Mouse (Mus musculus): Measurements from ENCODE around the gene Prim2. TPM values are rescaled to one million over a fixed set of nuclear protein-coding genes. Genes with fewer than 3 reads are reported as not detected.
"Not testable (repeated sequence)": the region's sequence is repeated elsewhere in the genome, so short reads cannot be mapped to it uniquely, and the experiment has no call there.

Prim2 gene
- polyA plus RNA-seq, 1 experiment from 2014 or later: 34.4 TPM

- Histone ChIP-seq H3K9ac (no peak overlapping the region), H3K4me3 (replicated peaks) (no peak overlapping the region), H3K4me1 (replicated peaks) (peaks cover 50% of the 10 kb centered on the region), H3K27ac (replicated peaks) (0 out of 2 replicates have a peak overlapping the region, but pooled peaks have one; percentile 7), H3K9me3 (replicated peaks) (no peaks in the 10 kb centered on the region), H3K4me2 (no peak overlapping the region), H3K27me3 (no peaks in the 10 kb centered on the region), H3K36me3 (replicated peaks) (peaks cover 75% of the 10 kb centered on the region)
- WGBS (ENCODE audit: insufficient replicate concordance): 94% methylated on average over 10 of the region's 10 CpGs
- no peak for ATAC-seq (ENCODE audit: insufficient read depth)
These were observed 33.0 kb downstream of the Prim2 start for GRCm38 (mm10) chr1:33636421-33637195.

- H3K9me3 ChIP-seq (replicated peaks); H3K27me3 ChIP-seq; H3K4me3 ChIP-seq (replicated peaks); H3K9ac ChIP-seq; H3K4me2 ChIP-seq: not testable (repeated sequence)
- 50% methylated on average over 1 of the region's 1 CpGs for WGBS (ENCODE audit: insufficient replicate concordance)
- Histone ChIP-seq H3K36me3 (replicated peaks) (peaks cover 67% of the 10 kb centered on the region), H3K4me1 (replicated peaks) (peaks cover 73% of the 10 kb centered on the region), H3K27ac (replicated peaks) (peak overlapping the region; percentile 99)
- ATAC-seq (ENCODE audit: insufficient read depth): 0 out of 2 replicates have a peak, but pooled peaks have one; percentile 27
These were observed 38.5 kb downstream of the Prim2 start for GRCm38 (mm10) chr1:33631002-33631618.

GRCm38 (mm10) chr1:33627803-33628202 is 41.8 kb downstream of the Prim2 start:
- ATAC-seq (ENCODE audit: insufficient read depth): no peak
- no peaks in the 10 kb centered on the region for H3K9me3 ChIP-seq (replicated peaks)
- H3K4me3 ChIP-seq (replicated peaks): no peak overlapping the region
- H3K4me1 ChIP-seq (replicated peaks): peaks cover 89% of the 10 kb centered on the region
- H3K4me2 ChIP-seq: peak overlapping the region; percentile 21; the same call in 1 of the 2 replicates
- no peaks in the 10 kb centered on the region for H3K27me3 ChIP-seq
- H3K36me3 ChIP-seq (replicated peaks): peaks cover 70% of the 10 kb centered on the region
- H3K27ac ChIP-seq (replicated peaks): peak overlapping the region; percentile 88
- WGBS (ENCODE audit: insufficient replicate concordance): 51% methylated on average over 6 of the region's 6 CpGs
- H3K9ac ChIP-seq: 0 out of 2 replicates have a peak overlapping the region, but pooled peaks have one; percentile 13

GRCm38 (mm10) chr1:33627070-33627469 is 42.5 kb downstream of the Prim2 start:
- Histone ChIP-seq H3K36me3 (replicated peaks) (peaks cover 67% of the 10 kb centered on the region), H3K4me1 (replicated peaks) (peaks cover 84% of the 10 kb centered on the region), H3K4me2 (no peak overlapping the region), H3K9ac (no peak overlapping the region), H3K27ac (replicated peaks) (peak overlapping the region; percentile 88), H3K27me3 (no peaks in the 10 kb centered on the region), H3K4me3 (replicated peaks) (no peak overlapping the region), H3K9me3 (replicated peaks) (no peaks in the 10 kb centered on the region)
- peak; percentile 19; the same call in 1 of the 2 replicates for ATAC-seq (ENCODE audit: insufficient read depth)
- 31% methylated on average over 2 of the region's 2 CpGs for WGBS (ENCODE audit: insufficient replicate concordance)

- H3K4me1 ChIP-seq (replicated peaks): peaks cover 84% of the 10 kb centered on the region
- H3K4me2 ChIP-seq: peak overlapping the region; percentile 46
- WGBS (ENCODE audit: insufficient replicate concordance): 41% methylated on average over 6 of the region's 6 CpGs
- no peaks in the 10 kb centered on the region for H3K9me3 ChIP-seq (replicated peaks)
- H3K36me3 ChIP-seq (replicated peaks): peaks cover 68% of the 10 kb centered on the region
- H3K27me3 ChIP-seq: no peaks in the 10 kb centered on the region
- peak overlapping the region; percentile 23; the same call in 1 of the 2 replicates for H3K9ac ChIP-seq
- peak; percentile 89 for ATAC-seq (ENCODE audit: insufficient read depth)
- no peak overlapping the region for H3K4me3 ChIP-seq (replicated peaks)
- peak overlapping the region; percentile 88 for H3K27ac ChIP-seq (replicated peaks)
These were observed 44.7 kb downstream of the Prim2 start for GRCm38 (mm10) chr1:33624900-33625299.

GRCm38 (mm10) chr1:33624441-33624840 is 45.2 kb downstream of the Prim2 start:
- peaks cover 81% of the 10 kb centered on the region for H3K4me1 ChIP-seq (replicated peaks)
- H3K4me3 ChIP-seq (replicated peaks): no peak overlapping the region
- H3K27me3 ChIP-seq: no peaks in the 10 kb centered on the region
- H3K4me2 ChIP-seq: peak overlapping the region; percentile 46
- H3K27ac ChIP-seq (replicated peaks): peak overlapping the region; percentile 88
- H3K36me3 ChIP-seq (replicated peaks): peaks cover 64% of the 10 kb centered on the region
- no peaks in the 10 kb centered on the region for H3K9me3 ChIP-seq (replicated peaks)
- WGBS (ENCODE audit: insufficient replicate concordance): 23% methylated on average over 4 of the region's 4 CpGs
- peak overlapping the region; percentile 23 for H3K9ac ChIP-seq
- ATAC-seq (ENCODE audit: insufficient read depth): 0 out of 2 replicates have a peak, but pooled peaks have one; percentile 3

- ATAC-seq (ENCODE audit: insufficient read depth): no peak
- Histone ChIP-seq H3K27ac (replicated peaks) (peak overlapping the region; percentile 74; the same call in 1 of the 2 replicates), H3K9me3 (replicated peaks) (no peaks in the 10 kb centered on the region), H3K4me2 (no peak overlapping the region), H3K27me3 (no peaks in the 10 kb centered on the region), H3K4me3 (replicated peaks) (no peak overlapping the region), H3K4me1 (replicated peaks) (peaks cover 75% of the 10 kb centered on the region), H3K9ac (no peak overlapping the region), H3K36me3 (replicated peaks) (peaks cover 58% of the 10 kb centered on the region)
- 83% methylated on average over 10 of the region's 10 CpGs for whole genome bisulfite sequencing (ENCODE audit: insufficient replicate concordance)
These were observed 47.8 kb downstream of the Prim2 start for GRCm38 (mm10) chr1:33621791-33622190.

- WGBS (ENCODE audit: insufficient replicate concordance): 28% methylated on average over 9 of the region's 9 CpGs
- Histone ChIP-seq H3K27ac (replicated peaks) (peak overlapping the region; percentile 82), H3K4me1 (replicated peaks) (peaks cover 62% of the 10 kb centered on the region), H3K4me2 (peak overlapping the region; percentile 41; the same call in 1 of the 2 replicates), H3K9me3 (replicated peaks) (no peaks in the 10 kb centered on the region), H3K4me3 (replicated peaks) (no peak overlapping the region), H3K9ac (peak overlapping the region; percentile 27; the same call in 1 of the 2 replicates), H3K27me3 (no peaks in the 10 kb centered on the region), H3K36me3 (replicated peaks) (peaks cover 49% of the 10 kb centered on the region)
- peak; percentile 46 for ATAC-seq (ENCODE audit: insufficient read depth)
These were observed 49.4 kb downstream of the Prim2 start for GRCm38 (mm10) chr1:33620091-33620788.

- H3K4me1 ChIP-seq (replicated peaks): peaks cover 48% of the 10 kb centered on the region
These were observed 53.0 kb downstream of the Prim2 start for GRCm38 (mm10) chr1:33616642-33617041.

GRCm38 (mm10) chr1:33612100-33612499 is 57.5 kb downstream of the Prim2 start:
- WGBS (ENCODE audit: insufficient replicate concordance): 52% methylated on average over 1 of the region's 1 CpGs
- H3K9ac ChIP-seq: no peak overlapping the region
- no peaks in the 10 kb centered on the region for H3K27me3 ChIP-seq
- peaks cover 44% of the 10 kb centered on the region for H3K4me1 ChIP-seq (replicated peaks)
- no peaks in the 10 kb centered on the region for H3K9me3 ChIP-seq (replicated peaks)
- H3K27ac ChIP-seq (replicated peaks): no peak overlapping the region
- peaks cover 10% of the 10 kb centered on the region for H3K36me3 ChIP-seq (replicated peaks)
- no peak for ATAC-seq (ENCODE audit: insufficient read depth)
- no peak overlapping the region for H3K4me2 ChIP-seq
- no peak overlapping the region for H3K4me3 ChIP-seq (replicated peaks)

More at GRCm38 (mm10) chr1:33616642-33617041, 53.0 kb downstream of the Prim2 start:
- not testable (repeated sequence) for H3K4me3 ChIP-seq (replicated peaks); ATAC-seq (ENCODE audit: insufficient read depth); H3K9me3 ChIP-seq (replicated peaks); H3K27ac ChIP-seq (replicated peaks); H3K27me3 ChIP-seq; H3K4me2 ChIP-seq; H3K9ac ChIP-seq
- WGBS (ENCODE audit: insufficient replicate concordance): 95% methylated on average over 5 of the region's 6 CpGs
- peaks cover 25% of the 10 kb centered on the region for H3K36me3 ChIP-seq (replicated peaks)

Measured in liver, embryonic 15.5 days (tissue).